Mouse (Mus musculus) forebrain, embryonic 15.5 days (tissue): Measurements from ENCODE around the gene Golga4. TPM values are rescaled to one million over a fixed set of nuclear protein-coding genes. Genes with fewer than 3 reads are reported as not detected.
A peak's percentile ranks its signal among the peaks of the same experiment; 100 is the strongest.

Experiments
- ATAC-seq: fragments of 200-750 bp; cut with Nextera tagmentation; replicated peaks from 2 replicates; pipeline ENCODE4 v1.8.0; 2017; ENCODE audit warnings: mild to moderate bottlenecking, moderate TSS enrichment, moderate library complexity
- H3K27ac ChIP-seq: fragments of 300-500 bp; sonication (generic); replicated peaks from 2 replicates; pipeline ENCODE4 v1.5.1; 2015; ENCODE audit warnings: mild to moderate bottlenecking, inconsistent platforms
- H3K27me3 ChIP-seq: fragments of 300-500 bp; sonication (generic); 2 replicates; pipeline ENCODE4 v1.6.1; 2015; ENCODE audit warnings: inconsistent platforms
- H3K36me3 ChIP-seq: fragments of 300-500 bp; sonication (generic); 2 replicates; pipeline ENCODE4 v1.6.1; 2015; ENCODE audit warnings: mild to moderate bottlenecking, inconsistent platforms
- H3K4me1 ChIP-seq: fragments of 300-500 bp; sonication (generic); 2 replicates; pipeline ENCODE4 v1.6.1; 2015; ENCODE audit warnings: inconsistent platforms
- H3K4me2 ChIP-seq: fragments of 300-500 bp; sonication (generic); replicated peaks from 2 replicates; pipeline ENCODE4 v1.6.1; 2015; ENCODE audit warnings: mild to moderate bottlenecking, inconsistent platforms
- H3K4me3 ChIP-seq: fragments of 300-500 bp; sonication (generic); 2 replicates; pipeline ENCODE4 v1.5.1; 2015; ENCODE audit warnings: mild to moderate bottlenecking, inconsistent platforms
- H3K9ac ChIP-seq: fragments of 300-500 bp; sonication (generic); replicated peaks from 2 replicates; pipeline ENCODE4 v1.6.1; 2015; ENCODE audit warnings: mild to moderate bottlenecking, inconsistent platforms
- H3K9me3 ChIP-seq: fragments of 300-500 bp; sonication (generic); 2 replicates; pipeline ENCODE4 v1.6.1; 2016; ENCODE audit warnings: inconsistent platforms
- WGBS: fragments of 180-500 bp; shearing (Covaris S2); methylation state at CpG from one replicate; pipeline ENCODE4 v1.1.7; 2015; ENCODE audit warnings: mixed read lengths; 5-methylcytosine and 5-hydroxymethylcytosine counted together
- polyA plus RNA-seq: library from polyadenylated mRNA; unstranded; fragments of >200 nt; fragmentation: Nextera tagmentation; extraction: Ambion mirVana; gene quantifications from 2 replicates; pipeline ENCODE4 v1.2.1, GENCODE M21; 2015

Gene Golga4
- 53.4 and 59.3 TPM in 2 replicates for polyA plus RNA-seq

- Histone ChIP-seq H3K9ac (peak within 1 kb of the TSS; percentile 73), H3K4me2 (peak within 1 kb of the TSS; percentile 99), H3K4me3 (peak within 1 kb of the TSS; percentile 62), H3K27ac (peak within 1 kb of the TSS; percentile 59), H3K36me3 (no peaks in the 10 kb centered on the region), H3K27me3 (no peaks in the 10 kb centered on the region), H3K4me1 (peaks cover 29% of the 10 kb centered on the region), H3K9me3 (no peaks in the 10 kb centered on the region)
- under 1% methylated on average over 43 of the region's 43 CpGs for WGBS
- ATAC-seq: peak; percentile 94
Measured at GRCm38 (mm10) chr9:118506020-118506403, at the start of gene Golga4. Golga4 (plus strand) TSS chr9:118506267.

- Histone ChIP-seq H3K9me3 (no peaks in the 10 kb centered on the region), H3K4me3 (no peak overlapping the region), H3K27ac (no peak overlapping the region), H3K9ac (no peak overlapping the region), H3K4me2 (no peak overlapping the region), H3K36me3 (no peaks in the 10 kb centered on the region), H3K27me3 (peaks cover 3% of the 10 kb centered on the region; the same call in 1 of the 2 replicates), H3K4me1 (peaks cover 7% of the 10 kb centered on the region)
- WGBS: 48% methylated on average over 6 of the region's 6 CpGs
- no peak for ATAC-seq
Measured at GRCm38 (mm10) chr9:118456405-118456804, 49.7 kb upstream of the Golga4 start.

- no peak for ATAC-seq
- Histone ChIP-seq H3K4me1 (peaks cover 7% of the 10 kb centered on the region), H3K4me2 (no peak overlapping the region), H3K9me3 (no peaks in the 10 kb centered on the region), H3K27ac (no peak overlapping the region), H3K27me3 (peaks cover 7% of the 10 kb centered on the region; the same call in 1 of the 2 replicates), H3K36me3 (no peaks in the 10 kb centered on the region), H3K9ac (no peak overlapping the region), H3K4me3 (no peak overlapping the region)
- 39% methylated on average over 5 of the region's 5 CpGs for WGBS
Measured at GRCm38 (mm10) chr9:118458039-118458438, 48.0 kb upstream of the Golga4 start.

- no peak overlapping the region for H3K4me3 ChIP-seq
- peaks cover 10% of the 10 kb centered on the region for H3K4me1 ChIP-seq
- WGBS: 37% methylated on average over 1 of the region's 1 CpGs
- no peaks in the 10 kb centered on the region for H3K36me3 ChIP-seq
- no peak for ATAC-seq
- H3K27ac ChIP-seq: no peak overlapping the region
- H3K9me3 ChIP-seq: no peaks in the 10 kb centered on the region
- no peak overlapping the region for H3K9ac ChIP-seq
- H3K27me3 ChIP-seq: peaks cover 34% of the 10 kb centered on the region
- no peak overlapping the region for H3K4me2 ChIP-seq
Measured at GRCm38 (mm10) chr9:118464031-118464430, 42.0 kb upstream of the Golga4 start.

- Histone ChIP-seq H3K27me3 (peaks cover 56% of the 10 kb centered on the region), H3K9ac (no peak overlapping the region)
Measured at GRCm38 (mm10) chr9:118468301-118468700, 37.8 kb upstream of the Golga4 start.

GRCm38 (mm10) chr9:118469272-118469671, 36.8 kb upstream of the Golga4 start:
- Histone ChIP-seq H3K4me1 (peaks cover 14% of the 10 kb centered on the region), H3K36me3 (no peaks in the 10 kb centered on the region), H3K27me3 (peaks cover 56% of the 10 kb centered on the region), H3K27ac (no peak overlapping the region), H3K4me3 (no peak overlapping the region), H3K9me3 (no peaks in the 10 kb centered on the region), H3K9ac (no peak overlapping the region), H3K4me2 (no peak overlapping the region)
- ATAC-seq: no peak
- WGBS: 6% methylated on average over 16 of the region's 16 CpGs

More at GRCm38 (mm10) chr9:118468301-118468700, 37.8 kb upstream of the Golga4 start:
- WGBS: 3% methylated on average over 14 of the region's 14 CpGs
- Histone ChIP-seq H3K9me3 (no peaks in the 10 kb centered on the region), H3K4me3 (0 out of 2 replicates have a peak overlapping the region, but pooled peaks have one; percentile 8), H3K4me1 (peaks cover 14% of the 10 kb centered on the region), H3K4me2 (peak overlapping the region; percentile 26; the same call in 1 of the 2 replicates), H3K36me3 (no peaks in the 10 kb centered on the region), H3K27ac (no peak overlapping the region)
- ATAC-seq: no peak

- WGBS: 30% methylated on average over 3 of the region's 3 CpGs
- Histone ChIP-seq H3K9ac (no peak overlapping the region), H3K4me1 (peaks cover 20% of the 10 kb centered on the region), H3K4me3 (no peak overlapping the region), H3K27me3 (peaks cover 65% of the 10 kb centered on the region), H3K36me3 (no peaks in the 10 kb centered on the region), H3K4me2 (no peak overlapping the region), H3K27ac (no peak overlapping the region), H3K9me3 (no peaks in the 10 kb centered on the region)
- ATAC-seq: no peak
Measured at GRCm38 (mm10) chr9:118471296-118471695, 34.8 kb upstream of the Golga4 start.

- Histone ChIP-seq H3K4me2 (peak overlapping the region; percentile 51), H3K9me3 (no peaks in the 10 kb centered on the region), H3K9ac (no peak overlapping the region), H3K36me3 (no peaks in the 10 kb centered on the region), H3K4me1 (peaks cover 37% of the 10 kb centered on the region), H3K27me3 (peaks cover 49% of the 10 kb centered on the region), H3K27ac (peak overlapping the region; percentile 70), H3K4me3 (peak overlapping the region; percentile 43)
- ATAC-seq: peak; percentile 79
- under 1% methylated on average over 22 of the region's 22 CpGs for WGBS
Measured at GRCm38 (mm10) chr9:118476211-118476765, 29.8 kb upstream of the Golga4 start.

- ATAC-seq: peak; percentile 36
- Histone ChIP-seq H3K9ac (0 out of 2 replicates have a peak overlapping the region, but pooled peaks have one; percentile 14), H3K36me3 (no peaks in the 10 kb centered on the region), H3K4me1 (peaks cover 37% of the 10 kb centered on the region), H3K4me2 (peak overlapping the region; percentile 51), H3K27me3 (peaks cover 50% of the 10 kb centered on the region), H3K4me3 (peak overlapping the region; percentile 43), H3K9me3 (no peaks in the 10 kb centered on the region), H3K27ac (peak overlapping the region; percentile 70)
- WGBS: under 1% methylated on average over 33 of the region's 33 CpGs
Measured at GRCm38 (mm10) chr9:118476766-118477271, 29.2 kb upstream of the Golga4 start.

- H3K9me3 ChIP-seq: no peaks in the 10 kb centered on the region
- peak overlapping the region; percentile 51 for H3K4me2 ChIP-seq
- peak overlapping the region; percentile 70 for H3K27ac ChIP-seq
- H3K36me3 ChIP-seq: no peaks in the 10 kb centered on the region
- WGBS: under 1% methylated on average over 31 of the region's 31 CpGs
- peak; percentile 35; the same call in 1 of the 2 replicates for ATAC-seq
- peak overlapping the region; percentile 43 for H3K4me3 ChIP-seq
- H3K9ac ChIP-seq: peak overlapping the region; percentile 14
- peaks cover 56% of the 10 kb centered on the region for H3K27me3 ChIP-seq
- peaks cover 37% of the 10 kb centered on the region for H3K4me1 ChIP-seq
Measured at GRCm38 (mm10) chr9:118477281-118477931, 28.7 kb upstream of the Golga4 start.

GRCm38 (mm10) chr9:118477961-118478360, 28.1 kb upstream of the Golga4 start, which contains the start of gene Eomes:
Eomes (plus strand) TSS chr9:118478212.
- Histone ChIP-seq H3K9ac (peak within 1 kb of the TSS; percentile 41), H3K27ac (peak within 1 kb of the TSS; percentile 70), H3K27me3 (peaks cover 54% of the 10 kb centered on the region), H3K4me3 (peak within 1 kb of the TSS; percentile 43), H3K4me2 (peak within 1 kb of the TSS; percentile 51), H3K9me3 (no peaks in the 10 kb centered on the region), H3K4me1 (peaks cover 37% of the 10 kb centered on the region), H3K36me3 (no peaks in the 10 kb centered on the region)
- ATAC-seq: peak; percentile 49; the same call in 1 of the 2 replicates
- 1% methylated on average over 9 of the region's 9 CpGs for WGBS

- Histone ChIP-seq H3K27me3 (peaks cover 59% of the 10 kb centered on the region), H3K4me3 (peak overlapping the region; percentile 43), H3K27ac (peak overlapping the region; percentile 65), H3K36me3 (no peaks in the 10 kb centered on the region), H3K9me3 (no peaks in the 10 kb centered on the region), H3K4me1 (peaks cover 37% of the 10 kb centered on the region), H3K4me2 (peak overlapping the region; percentile 51), H3K9ac (peak overlapping the region; percentile 41)
- peak; percentile 18 for ATAC-seq
- under 1% methylated on average over 25 of the region's 29 CpGs for WGBS
Measured at GRCm38 (mm10) chr9:118478458-118478838, 27.6 kb upstream of the Golga4 start.
